Mouse (Mus musculus): ENCODE measurements around the gene Elfn1.

DNA sequence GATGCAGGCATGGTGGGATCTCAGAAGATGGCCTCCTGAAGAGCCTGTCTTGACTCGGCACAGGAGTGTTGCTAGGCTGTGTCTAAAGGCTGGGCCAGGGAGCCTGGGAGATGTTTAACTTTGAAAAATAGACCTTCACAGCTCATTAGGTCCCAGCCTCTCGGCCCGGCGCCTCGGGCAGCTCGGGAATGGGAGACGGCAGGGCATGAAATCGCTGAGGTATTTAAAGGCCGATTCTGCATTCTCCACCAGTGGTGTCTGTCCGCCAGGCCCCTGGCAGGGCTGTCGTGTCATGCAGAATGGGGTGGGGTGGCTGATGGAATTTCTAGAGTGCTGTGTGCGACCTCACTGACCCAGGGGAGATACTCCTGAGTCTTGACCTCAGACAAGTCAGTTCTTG lies 22.4 kb downstream of the Elfn1 start:
- no peak for TF ChIP-seq CTCF (IDR thresholded peaks at IDR 0.05; ENCODE audit: extremely low read depth, insufficient read length, insufficient replicate concordance, low read depth, low read length)
- TF ChIP-seq POLR2A (IDR thresholded peaks at IDR 0.05; ENCODE audit: low read depth, low read length) = no peak

Data from small intestine, adult 2 months (tissue).